In genomic region chr1:62704889-62705516, GRCm38 (mm10) we compare ENCODE assay signal across 8 mouse cellular contexts. TPM values are rescaled to one million over a fixed set of nuclear protein-coding genes. Genes with fewer than 3 reads are reported as not detected.
DNase-seq lines count a peak whose midpoint lies in the region; ATAC-seq lines count a peak whose summit lies in the region.

No protein-coding gene starts in this region.

- H3K27me3 ChIP-seq in heart, embryonic 10.5 days (ENCODE audit: insufficient read depth, poor library complexity, severe bottlenecking): peaks cover 45% of the 10 kb centered on the region
- H3K27me3 ChIP-seq in hindbrain, embryonic 16.5 days (replicated peaks; ENCODE audit: control insufficient read depth, insufficient read depth, low read length): no peaks in the 10 kb centered on the region; the same call in 1 of the 2 replicates
- peaks cover 55% of the 10 kb centered on the region for H3K27me3 ChIP-seq in midbrain, embryonic 11.5 days (ENCODE audit: control insufficient read depth, insufficient read depth, low read length)

- DNase-seq in heart, embryonic 10.5 days (ENCODE audit: low spot score): no peak
- DNase-seq in heart, postnatal 14 days: no peak
- peak; percentile 39 for DNase-seq in brain, adult 2 months (ENCODE audit: low read depth, low spot score)
- DNase-seq in midbrain, embryonic 11.5 days (ENCODE audit: low spot score, missing footprints): peak; percentile 95
- no peak for DNase-seq in right cerebral cortex, postnatal 10 days (ENCODE audit: low spot score in 2 of 2)
- no peak for DNase-seq in left cerebral cortex, postnatal 14 days (ENCODE audit: low spot score in 2 of 2)
- no peak for DNase-seq in left cerebral cortex, adult 8-10 months (ENCODE audit: low spot score in 2 of 2)

- intact Hi-C loops in heart, postnatal 14 days (cut with DNase I): loop anchor here (5.0 to 10.0 kb wide), 5 partner anchors 257 to 1520 kb away; no protein-coding TSS in a partner anchor
- intact Hi-C loops in left cerebral cortex, postnatal 14 days (cut with DNase I): loop anchor here (5.0 kb wide), 6 partner anchors 47 to 1648 kb away; no protein-coding TSS in a partner anchor

- peaks cover 53% of the 10 kb centered on the region for H3K4me1 ChIP-seq in heart, embryonic 10.5 days
- H3K4me1 ChIP-seq in hindbrain, embryonic 16.5 days (ENCODE audit: control insufficient read depth, insufficient read depth, low read depth, low read length): peaks cover 28% of the 10 kb centered on the region
- peaks cover 22% of the 10 kb centered on the region for H3K4me1 ChIP-seq in midbrain, embryonic 11.5 days (ENCODE audit: control insufficient read depth, insufficient read depth, low read length)

- ATAC-seq in hindbrain, embryonic 16.5 days: no peak
- no peak for ATAC-seq in midbrain, embryonic 11.5 days (ENCODE audit: low FRiP score)

- H3K4me3 ChIP-seq in heart, embryonic 10.5 days: peak overlapping the region; percentile 81
- H3K4me3 ChIP-seq in hindbrain, embryonic 16.5 days (ENCODE audit: low read length): peak overlapping the region; percentile 65
- peak overlapping the region; percentile 52 for H3K4me3 ChIP-seq in midbrain, embryonic 11.5 days (ENCODE audit: low read depth, low read length)

- WGBS in heart, embryonic 10.5 days: 5% methylated on average over 16 of the region's 16 CpGs
- WGBS in hindbrain, embryonic 16.5 days: 6% methylated on average over 16 of the region's 16 CpGs
- WGBS in midbrain, embryonic 11.5 days: 2% methylated on average over 16 of the region's 16 CpGs

- H3K9ac ChIP-seq in hindbrain, embryonic 16.5 days (ENCODE audit: low read depth, low read length): peak overlapping the region; percentile 88
- peak overlapping the region; percentile 34 for H3K9ac ChIP-seq in midbrain, embryonic 11.5 days (ENCODE audit: low read length)

- H3K36me3 ChIP-seq in heart, embryonic 10.5 days: no peaks in the 10 kb centered on the region
- H3K36me3 ChIP-seq in hindbrain, embryonic 16.5 days (ENCODE audit: control insufficient read depth, insufficient read depth, low read length): no peaks in the 10 kb centered on the region
- no peaks in the 10 kb centered on the region for H3K36me3 ChIP-seq in midbrain, embryonic 11.5 days (ENCODE audit: control insufficient read depth, insufficient read depth, low read length)

- peak overlapping the region; percentile 98 for H3K4me2 ChIP-seq in hindbrain, embryonic 16.5 days (ENCODE audit: low read length)
- peak overlapping the region; percentile 98 for H3K4me2 ChIP-seq in midbrain, embryonic 11.5 days

- H3K9me3 ChIP-seq in heart, embryonic 10.5 days: no peaks in the 10 kb centered on the region
- no peaks in the 10 kb centered on the region for H3K9me3 ChIP-seq in hindbrain, embryonic 16.5 days (ENCODE audit: control insufficient read depth, low read length)
- H3K9me3 ChIP-seq in midbrain, embryonic 11.5 days (ENCODE audit: control insufficient read depth, low read length): no peaks in the 10 kb centered on the region

- H3K27ac ChIP-seq in heart, embryonic 10.5 days: peak overlapping the region; percentile 87
- peak overlapping the region; percentile 86 for H3K27ac ChIP-seq in hindbrain, embryonic 16.5 days (ENCODE audit: low read depth, low read length)
- H3K27ac ChIP-seq in midbrain, embryonic 11.5 days (ENCODE audit: low read depth, low read length): no peak overlapping the region

RNA-seq across cellular contexts. Expression of gene Nrp2, which starts 1.9 kb away (rescaled TPM):
- polyA plus RNA-seq in heart, embryonic 10.5 days (2016; fragmentation: Nextera tagmentation; extraction: Ambion mirVana): 7.0 and 18.0 TPM in 2 replicates
- 10 to 100 TPM; 41.9 to 56.8 TPM for total RNA-seq in heart, postnatal 14 days (2021)
- polyA plus RNA-seq in hindbrain, embryonic 16.5 days (2015; fragmentation: Nextera tagmentation; extraction: Ambion mirVana): 22.7 and 31.5 TPM in 2 replicates
- 12.5 and 13.3 TPM in 2 replicates for polyA plus RNA-seq in midbrain, embryonic 11.5 days (2014; fragmentation: Nextera tagmentation; extraction: Ambion mirVana)
- total RNA-seq in left cerebral cortex, postnatal 14 days (2021): 10 to 100 TPM; 16.9 to 32.7 TPM
- total RNA-seq in left cerebral cortex, adult 8-10 months (2022): 10 to 100 TPM; 28.1 to 33.4 (median 29.6) TPM

Comparison
In these comparisons a context has a peak if more than half of its experiments do, and no peak if none do; other contexts are left out.
1. DNase-seq: peak in brain, adult 2 months (single experiment) and midbrain, embryonic 11.5 days (single experiment); none in heart, embryonic 10.5 days (single experiment), heart, postnatal 14 days (0 of 2), right cerebral cortex, postnatal 10 days (0 of 2), left cerebral cortex, postnatal 14 days (0 of 2) and left cerebral cortex, adult 8-10 months (0 of 2).
2. Peak in every context shown above with its lines, with median percentiles within 50 percentile points of each other: H3K4me3 ChIP-seq.